Mouse (Mus musculus): ENCODE measurements at regions not wholly inside any gene's neighbourhood (a gene's known extent, or its start where the extent isn't known, plus 50 kb on each side); places are given as distances from the start of the nearest gene placed in this dataset.

DNA sequence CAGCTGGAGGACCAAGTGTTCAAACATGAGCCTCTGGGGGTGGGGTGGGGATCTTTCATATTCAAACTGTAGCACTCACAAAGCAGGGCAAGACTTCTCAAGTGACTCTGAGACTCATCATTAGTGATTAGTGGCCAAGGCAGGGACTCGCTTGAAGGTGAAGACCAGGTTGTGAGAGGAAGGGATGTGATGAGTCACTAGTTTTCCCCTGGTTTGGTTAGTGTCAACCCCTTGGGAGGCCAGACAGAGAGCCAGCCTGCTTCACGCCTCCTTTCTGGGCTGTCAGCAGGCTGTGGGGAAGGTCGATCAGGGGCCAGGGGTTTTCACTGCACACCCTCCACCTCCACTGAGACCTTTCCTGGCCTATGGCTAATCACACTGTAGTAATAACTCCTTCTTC lies 65.2 kb downstream of the Slc30a10 start:
- no peak for DNase-seq (ENCODE audit: low spot score in 2 of 2)

DNA sequence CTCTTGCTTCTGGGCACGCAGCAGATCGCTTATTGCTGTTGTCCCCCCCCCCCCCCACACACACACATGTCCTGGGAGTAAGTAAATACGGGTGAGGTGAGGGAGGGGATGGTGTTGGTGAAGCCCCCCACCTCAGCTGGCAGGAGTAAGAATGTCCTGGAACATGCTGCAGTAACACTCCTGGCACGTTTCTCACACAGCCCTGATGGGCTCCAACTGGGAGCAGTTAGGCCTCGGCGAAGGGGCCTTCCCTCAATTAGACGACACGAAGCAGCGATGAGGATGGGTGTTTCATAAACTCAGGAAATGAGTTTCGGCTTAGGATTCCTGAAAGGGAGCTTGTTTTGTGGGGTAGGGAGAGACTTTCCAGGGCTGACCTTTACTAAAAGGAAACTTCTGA lies 69.4 kb downstream of the Slc30a10 start:
- no peak for DNase-seq (ENCODE audit: low spot score in 2 of 2)

DNA sequence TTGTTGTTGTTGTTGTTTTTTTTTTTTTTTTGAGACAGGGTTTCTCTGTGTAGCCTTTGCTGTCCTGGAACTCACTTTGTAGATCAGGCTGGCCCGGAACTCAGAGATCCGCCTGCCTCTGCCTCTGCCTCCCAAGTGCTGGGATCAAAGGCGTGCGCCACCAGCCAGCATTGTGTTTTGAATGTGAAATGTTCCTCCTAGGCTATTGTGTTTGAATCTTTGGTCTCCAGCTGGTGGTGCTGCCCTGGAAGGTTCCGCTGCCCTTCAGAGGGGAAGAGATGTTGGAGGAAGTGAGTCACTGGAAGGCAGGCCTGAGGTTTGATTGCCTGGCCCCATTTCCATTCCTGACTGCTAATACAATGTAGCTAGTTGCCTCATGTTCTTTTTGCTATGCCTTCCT lies 78.8 kb downstream of the Slc30a10 start:
- DNase-seq (ENCODE audit: low spot score in 2 of 2) = no peak

DNA sequence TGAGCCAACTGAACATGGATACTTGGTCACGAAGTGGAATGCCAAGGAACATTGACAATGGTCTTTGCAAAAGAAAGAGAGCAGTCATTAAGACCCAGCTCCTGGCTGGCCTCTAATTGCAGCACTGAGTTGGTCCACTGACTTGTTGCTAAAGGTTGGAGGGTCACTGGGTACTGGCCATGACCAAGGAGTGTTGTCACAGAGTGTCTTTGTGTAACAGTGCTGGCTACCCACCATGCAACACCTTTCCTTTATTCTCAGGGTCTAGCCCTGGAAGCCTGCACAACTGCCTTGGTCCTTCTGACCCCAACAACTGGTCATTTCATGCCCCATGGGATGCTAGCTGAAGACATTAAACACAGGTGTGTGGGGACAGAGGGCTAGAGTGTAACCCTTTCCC lies 79.5 kb downstream of the Slc30a10 start:
- no peak for DNase-seq (ENCODE audit: low spot score in 2 of 2)

DNA sequence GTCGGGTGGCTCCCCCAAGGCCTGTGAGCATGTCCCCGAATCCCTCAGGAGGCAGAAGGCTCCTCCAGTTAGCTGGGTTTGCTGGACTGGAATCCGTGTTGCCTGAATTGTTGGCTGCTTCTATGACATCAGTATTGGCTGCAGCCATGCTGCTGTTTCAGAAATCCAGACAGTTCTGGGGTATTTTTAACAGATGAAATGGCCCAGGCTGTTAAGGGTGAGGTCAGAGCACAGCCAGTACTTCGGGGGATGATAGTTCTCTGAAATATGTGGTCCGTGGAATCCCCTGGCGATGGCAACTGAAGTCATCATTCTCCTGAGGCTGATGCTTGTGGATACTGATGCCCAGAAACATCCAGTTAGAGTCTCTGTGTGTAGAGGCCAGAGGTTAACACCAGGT lies 80.7 kb downstream of the Slc30a10 start:
- DNase-seq (ENCODE audit: low spot score in 2 of 2) = no peak

DNA sequence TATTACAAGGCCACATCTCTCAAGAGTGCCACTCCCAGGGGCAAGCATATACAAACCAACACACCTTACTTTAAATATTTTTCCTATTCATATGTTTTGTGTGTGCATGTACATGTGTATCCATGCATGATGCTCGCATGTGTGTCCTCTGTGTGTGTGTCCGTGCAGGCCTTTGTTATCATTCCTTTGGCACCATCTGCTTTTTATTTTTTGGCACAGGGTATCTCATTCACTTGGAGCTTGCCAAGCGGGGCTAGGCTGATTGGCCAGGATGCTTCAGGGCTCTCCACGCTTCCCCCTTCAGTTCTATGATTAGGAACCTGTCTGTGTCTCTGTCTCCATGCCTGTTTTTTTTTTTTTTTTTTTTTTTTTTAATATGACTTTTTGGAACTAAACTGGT lies 82.6 kb downstream of the Slc30a10 start:
- DNase-seq (ENCODE audit: low spot score in 2 of 2) = no peak

DNA sequence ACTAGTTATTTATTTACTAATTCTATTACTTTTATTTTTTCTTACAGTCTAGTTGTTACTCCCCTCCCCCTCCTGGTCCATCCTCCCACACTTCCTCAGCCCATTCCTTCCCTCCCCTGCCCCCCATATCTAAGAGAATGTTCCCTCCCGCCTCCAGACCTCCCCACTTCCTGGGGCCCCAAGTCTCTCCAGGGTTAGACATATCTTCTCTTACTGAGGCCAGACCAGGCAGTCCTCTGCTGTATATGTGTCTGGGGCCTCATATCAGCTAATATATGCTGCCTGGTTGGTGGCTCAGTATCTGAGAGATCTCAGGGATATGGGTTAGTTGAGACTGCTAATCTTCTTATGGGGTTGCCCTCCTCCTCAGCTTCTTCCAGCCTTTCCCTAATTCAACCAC lies 84.8 kb downstream of the Slc30a10 start:
- no peak for DNase-seq (ENCODE audit: low spot score in 2 of 2)

DNA sequence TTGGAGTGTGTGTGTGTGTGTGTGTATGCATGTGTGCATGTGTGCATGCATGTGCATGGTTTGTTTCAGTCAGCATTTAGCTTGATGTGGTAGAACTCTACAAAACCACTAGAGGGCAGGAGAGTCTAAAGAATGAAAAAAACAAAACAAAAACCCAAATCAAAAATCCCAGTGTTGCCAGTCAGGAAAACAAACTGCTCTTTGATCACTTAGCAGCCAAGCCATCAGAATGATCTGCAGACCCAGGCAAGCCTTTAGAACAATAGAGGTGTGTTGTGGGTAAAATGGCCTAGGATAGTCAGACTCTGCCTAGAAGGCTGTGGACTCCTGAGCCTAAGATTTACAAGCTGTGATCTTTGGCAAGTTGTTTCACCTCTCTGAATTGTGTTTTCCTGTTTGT lies 91.7 kb downstream of the Slc30a10 start:
- peak; percentile 6 to 14 for DNase-seq (ENCODE audit: low spot score in 2 of 2)

DNA sequence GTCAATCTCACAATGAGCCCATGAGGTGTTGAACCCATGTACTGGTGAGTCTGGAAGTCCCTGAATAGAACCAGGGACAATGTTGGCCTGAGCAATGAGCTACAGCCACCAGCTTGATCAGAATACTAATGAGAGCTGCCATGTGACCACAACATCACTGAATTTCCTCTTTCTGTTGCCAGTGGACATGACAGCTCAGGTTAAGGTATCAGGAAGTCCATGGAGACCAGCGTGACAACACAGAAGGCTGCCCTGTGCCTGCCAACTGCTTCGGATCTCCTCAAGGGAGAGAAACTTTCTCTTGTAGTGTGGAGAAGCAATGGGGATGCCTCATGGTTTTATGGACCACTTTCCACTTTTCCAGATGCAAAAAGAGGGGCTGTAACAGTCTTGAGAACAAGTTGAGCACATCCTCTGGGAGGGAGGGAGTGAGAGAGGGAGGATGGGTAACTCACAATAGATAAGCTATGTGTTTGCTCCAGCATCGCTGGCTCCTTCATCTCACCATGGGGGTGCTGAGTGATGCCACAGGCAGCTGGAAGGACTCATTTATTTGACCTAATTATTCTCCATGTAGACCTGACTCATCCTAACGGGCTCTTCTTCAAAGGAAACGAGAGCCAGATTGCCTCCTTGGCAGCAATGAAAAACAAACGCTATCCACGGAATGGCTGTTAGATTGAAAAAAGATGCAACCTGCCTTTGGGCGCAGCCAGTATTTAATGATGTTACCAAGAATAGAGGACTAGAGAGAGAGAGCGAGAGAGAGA lies 118.3 kb downstream of the Slc30a10 start:
- peak; percentile 5 to 7 for DNase-seq (ENCODE audit: low spot score in 2 of 2)

DNA sequence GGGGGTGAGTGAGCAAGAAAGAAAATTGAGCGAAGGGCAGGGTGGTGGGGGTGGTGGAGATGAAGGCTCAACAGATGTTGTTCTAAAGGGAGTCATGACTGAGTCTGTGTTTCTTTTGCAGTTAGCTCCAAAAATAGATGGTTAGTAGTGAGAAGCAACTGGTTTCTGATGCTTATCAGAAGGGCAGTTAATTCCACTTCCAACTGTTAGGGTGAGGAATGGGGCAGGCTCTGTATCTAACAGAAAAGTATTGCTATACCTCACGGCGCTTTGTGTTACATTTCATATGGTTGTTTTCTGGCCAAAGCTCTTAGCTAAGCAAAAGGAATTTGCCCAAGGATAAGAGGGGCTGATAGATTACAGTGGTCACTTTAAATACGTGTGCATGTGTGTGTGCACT lies 120.3 kb downstream of the Slc30a10 start:
- no peak for DNase-seq (ENCODE audit: low spot score in 2 of 2)

DNA sequence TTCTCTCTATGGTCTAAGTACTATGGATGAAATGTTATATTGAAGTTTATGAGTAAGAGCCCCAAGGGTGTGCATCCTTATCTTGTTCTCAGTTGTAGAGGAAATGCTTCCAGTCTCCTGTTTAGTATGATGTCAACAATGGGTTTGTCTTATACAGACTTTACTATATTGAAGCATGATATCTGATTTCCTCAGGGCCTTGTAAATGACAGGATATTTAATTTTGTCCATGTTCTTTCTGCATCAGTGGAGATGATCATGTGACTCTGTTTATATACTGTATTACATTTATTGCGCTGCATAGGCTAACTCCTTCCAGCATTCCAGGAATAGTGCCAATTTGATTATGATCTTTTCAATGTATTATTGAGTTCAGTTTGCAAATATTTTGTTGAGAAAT lies 125.2 kb downstream of the Slc30a10 start:
- DNase-seq (ENCODE audit: low spot score in 2 of 2) = no peak

DNA sequence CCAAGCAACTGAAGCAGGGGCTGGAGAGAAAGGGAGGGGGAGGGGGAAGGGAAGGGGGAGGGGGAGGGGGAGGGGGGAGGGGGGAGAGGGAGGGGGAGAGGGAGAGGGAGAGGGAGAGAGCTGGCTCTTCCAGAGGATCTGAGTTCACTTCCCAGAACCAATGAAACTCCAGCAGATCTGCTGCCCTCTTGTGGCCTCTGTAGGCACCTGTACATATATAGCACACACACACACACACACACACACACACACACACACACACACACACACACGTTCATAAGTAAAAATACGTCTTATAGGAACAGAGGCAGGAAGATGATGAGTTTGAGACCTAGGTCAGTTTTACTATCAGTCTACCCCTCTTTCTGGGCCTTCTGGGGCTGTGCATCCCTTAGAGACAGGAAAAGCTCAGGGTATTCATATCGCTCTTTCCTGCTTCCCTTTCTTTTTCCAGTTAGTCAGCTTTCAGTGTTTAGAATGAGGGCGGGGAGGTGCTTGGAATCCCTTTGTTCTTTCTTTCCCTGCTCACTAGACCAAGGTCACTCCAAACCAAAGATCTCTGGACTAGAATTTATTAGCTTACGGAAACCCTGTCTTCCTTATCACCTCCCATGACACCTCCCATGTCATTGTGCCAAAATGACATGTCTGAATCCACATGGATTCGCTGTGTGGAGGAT lies 130.7 kb downstream of the Slc30a10 start:
- no peak for DNase-seq (ENCODE audit: low spot score in 2 of 2)

DNA sequence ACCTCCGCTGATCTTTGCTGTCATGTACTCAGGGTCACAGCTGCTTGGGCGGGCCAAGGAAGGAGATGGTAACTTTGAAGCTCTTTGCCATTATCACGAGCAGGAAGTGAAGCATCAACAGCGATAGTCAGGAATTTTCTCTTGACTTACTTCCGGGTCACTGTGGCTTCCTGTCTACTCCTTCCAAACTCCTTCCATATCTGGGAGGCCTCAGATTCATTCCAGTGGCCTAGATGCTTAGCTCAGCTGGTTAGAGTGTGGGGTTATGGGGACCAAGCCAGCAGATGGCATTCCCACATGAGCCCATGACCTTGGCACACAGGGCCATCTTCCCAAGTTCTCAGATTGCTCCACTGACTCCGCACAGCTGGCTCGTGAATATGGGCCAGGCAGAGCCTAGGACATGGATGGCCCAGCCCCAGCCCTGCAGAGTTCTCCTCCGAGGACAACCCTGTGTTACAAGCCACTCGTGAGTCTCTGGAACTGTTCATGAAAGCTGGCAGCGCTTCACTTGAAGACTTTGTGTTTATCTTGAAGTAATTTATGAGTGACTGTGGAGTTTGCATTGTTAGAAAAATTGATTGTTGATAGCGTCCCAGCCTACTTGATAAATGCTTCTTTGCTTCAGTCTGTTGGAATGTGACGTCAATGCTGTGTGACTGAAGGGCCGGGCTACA lies 133.2 kb downstream of the Slc30a10 start:
- no peak for DNase-seq (ENCODE audit: low spot score in 2 of 2)

DNA sequence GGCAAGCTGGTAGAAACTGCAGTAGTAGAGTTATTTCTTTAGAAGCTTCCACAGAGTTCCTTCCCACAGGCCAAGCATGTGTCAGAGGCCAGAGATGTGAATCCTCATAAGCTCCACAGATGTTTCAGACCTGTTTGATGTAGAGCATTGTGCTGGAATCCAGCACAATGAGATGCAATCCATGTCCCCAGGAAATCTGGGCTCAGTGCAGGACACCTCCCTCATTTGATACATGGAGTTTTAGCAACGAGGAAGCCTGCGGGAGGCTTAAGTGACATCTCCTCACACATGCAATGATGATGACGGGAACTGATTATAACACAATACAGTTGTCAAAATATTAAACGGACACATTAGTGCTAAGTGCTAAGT lies 133.7 kb downstream of the Slc30a10 start:
- DNase-seq (ENCODE audit: low spot score in 2 of 2) = no peak

DNA sequence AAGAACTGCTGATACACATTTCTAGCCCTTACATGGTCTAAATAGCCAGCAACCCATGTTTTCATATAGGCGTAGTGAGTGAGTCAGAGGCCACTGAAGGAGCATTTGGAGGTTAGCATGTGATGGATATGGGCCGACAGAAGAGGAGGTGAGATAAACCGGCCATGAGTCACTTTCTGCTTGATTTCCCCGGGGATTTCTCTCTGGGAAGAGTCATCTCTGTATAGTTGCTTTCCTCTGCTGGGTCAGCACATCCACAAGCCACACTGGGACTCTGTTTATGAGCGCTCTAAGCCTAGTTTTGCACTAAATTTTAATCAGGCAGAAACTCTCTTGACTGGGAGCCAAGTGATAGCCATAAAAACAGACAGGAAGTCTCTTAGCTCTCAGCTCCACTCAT lies 142.2 kb downstream of the Slc30a10 start:
- no peak for DNase-seq (ENCODE audit: low spot score in 2 of 2)

DNA sequence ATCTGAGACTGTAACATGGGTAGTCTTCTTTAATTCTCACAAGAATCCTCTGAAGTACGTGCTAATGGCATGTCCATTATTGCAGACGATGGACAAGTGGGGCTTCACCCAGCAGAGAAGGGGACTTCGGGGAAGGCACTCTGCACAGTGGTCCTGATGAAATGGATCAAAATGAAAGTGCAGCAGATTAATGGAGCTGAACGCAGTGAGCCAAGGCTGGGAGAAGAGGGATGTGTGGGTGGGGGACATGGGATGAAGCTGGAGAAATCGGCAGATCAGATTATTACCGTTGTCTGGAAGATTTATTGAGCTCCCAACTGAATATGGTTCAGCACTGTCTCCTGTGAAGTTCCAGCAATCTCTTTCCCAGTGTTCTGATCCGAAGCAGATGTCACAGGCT lies 143.9 kb downstream of the Slc30a10 start:
- no peak for DNase-seq (ENCODE audit: low spot score in 2 of 2)

DNA sequence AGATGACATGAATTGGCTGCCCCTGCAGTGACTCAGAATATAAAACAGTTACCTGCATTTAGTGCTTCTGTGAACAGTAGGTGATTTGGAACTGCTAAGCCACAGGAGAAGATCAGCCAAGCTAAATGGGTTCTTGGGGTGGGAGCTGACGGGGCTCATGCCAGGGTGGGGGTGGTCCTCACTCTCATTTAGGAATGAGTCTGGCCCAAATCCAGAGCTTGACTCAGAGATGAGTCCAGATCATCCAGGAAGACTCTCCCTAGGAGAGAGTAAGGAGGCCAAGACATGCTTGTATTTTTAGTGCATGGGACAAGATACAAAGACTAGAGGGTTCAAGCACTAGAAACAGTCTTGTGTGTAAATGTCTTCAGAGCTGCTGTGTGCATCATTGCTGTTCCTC lies 146.5 kb downstream of the Slc30a10 start:
- no peak for DNase-seq (ENCODE audit: low spot score in 2 of 2)

DNA sequence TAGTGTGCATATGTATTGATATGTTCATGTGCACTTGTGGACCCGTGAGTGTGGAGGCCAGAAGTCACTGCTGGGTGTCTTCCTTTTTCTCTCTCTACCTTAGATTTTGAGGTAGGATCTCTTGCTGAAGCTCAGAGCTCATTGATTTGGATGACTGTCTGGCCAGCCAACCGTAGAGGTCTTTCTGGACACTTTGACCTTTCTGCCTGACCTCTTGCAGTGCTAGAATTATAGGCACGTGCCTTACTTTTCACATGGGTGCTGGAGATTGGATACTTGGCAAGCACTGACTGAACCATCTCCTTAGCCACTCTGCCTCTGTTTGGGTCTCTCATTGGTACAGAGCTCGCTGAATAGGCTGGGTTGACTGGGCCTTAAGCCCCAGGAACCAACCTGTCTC lies 151.3 kb downstream of the Slc30a10 start:
- DNase-seq (ENCODE audit: low spot score in 2 of 2) = no peak

DNA sequence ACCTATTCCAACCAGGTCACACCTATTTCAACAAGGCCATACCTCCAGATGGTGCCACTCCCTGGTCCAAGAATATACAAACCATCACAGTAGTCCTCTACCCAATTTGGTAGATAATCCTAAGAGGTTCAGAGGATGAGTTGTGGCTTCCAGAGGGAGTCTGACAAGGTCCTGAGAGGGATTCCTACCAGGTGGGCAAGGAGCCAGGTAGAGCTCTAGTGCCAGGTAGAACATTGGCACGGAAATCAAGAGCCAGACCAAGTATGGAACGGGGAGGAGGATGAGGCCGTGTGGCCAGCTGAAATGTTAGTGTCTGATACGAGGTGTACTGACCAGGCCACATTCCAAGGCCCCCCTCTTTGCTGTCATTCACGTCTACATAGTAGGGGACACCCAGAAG lies 153.0 kb downstream of the Slc30a10 start:
- no peak for DNase-seq (ENCODE audit: low spot score in 2 of 2)

DNA sequence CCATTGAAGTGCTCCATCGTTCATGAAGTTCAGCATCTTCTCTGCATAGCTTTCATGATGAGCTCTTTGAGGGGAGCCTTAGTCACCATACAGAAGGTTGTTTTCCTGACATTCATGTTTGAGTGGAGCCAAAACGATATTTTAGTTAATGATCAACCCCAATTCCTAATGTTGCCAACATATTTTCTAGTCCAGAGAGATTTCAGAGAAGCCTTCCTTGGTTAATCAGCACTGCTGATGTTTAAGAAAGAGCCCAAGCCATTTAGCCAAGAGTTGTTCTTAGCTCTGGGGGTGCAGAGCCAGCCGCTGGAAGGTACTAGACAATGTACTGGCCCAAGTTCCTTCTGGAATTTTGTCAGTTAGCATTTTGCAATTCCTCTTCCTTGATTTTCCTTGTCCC lies 153.8 kb downstream of the Slc30a10 start:
- DNase-seq (ENCODE audit: low spot score in 2 of 2) = no peak

DNA sequence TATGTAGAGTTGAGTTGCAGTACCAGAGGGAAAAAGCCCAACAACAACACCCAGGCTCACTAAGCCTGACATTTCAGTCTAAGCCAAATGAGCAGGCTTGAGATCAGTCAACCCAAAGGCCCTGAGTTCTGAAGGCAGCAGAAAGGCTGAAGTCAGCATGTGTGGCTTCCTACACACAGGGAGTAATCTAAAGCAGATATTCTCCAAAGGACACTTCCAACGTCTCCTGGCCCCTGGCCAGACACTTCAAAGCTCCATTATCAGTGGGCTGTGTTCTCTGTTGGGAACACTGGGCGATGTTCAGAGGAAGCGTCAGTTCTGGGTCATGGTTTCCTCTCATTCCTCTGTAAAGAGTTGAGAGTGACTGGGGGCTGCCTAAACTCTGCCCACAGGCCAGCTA lies 155.9 kb downstream of the Slc30a10 start:
- peak; percentile 13 to 15 for DNase-seq (ENCODE audit: low spot score in 2 of 2)

DNA sequence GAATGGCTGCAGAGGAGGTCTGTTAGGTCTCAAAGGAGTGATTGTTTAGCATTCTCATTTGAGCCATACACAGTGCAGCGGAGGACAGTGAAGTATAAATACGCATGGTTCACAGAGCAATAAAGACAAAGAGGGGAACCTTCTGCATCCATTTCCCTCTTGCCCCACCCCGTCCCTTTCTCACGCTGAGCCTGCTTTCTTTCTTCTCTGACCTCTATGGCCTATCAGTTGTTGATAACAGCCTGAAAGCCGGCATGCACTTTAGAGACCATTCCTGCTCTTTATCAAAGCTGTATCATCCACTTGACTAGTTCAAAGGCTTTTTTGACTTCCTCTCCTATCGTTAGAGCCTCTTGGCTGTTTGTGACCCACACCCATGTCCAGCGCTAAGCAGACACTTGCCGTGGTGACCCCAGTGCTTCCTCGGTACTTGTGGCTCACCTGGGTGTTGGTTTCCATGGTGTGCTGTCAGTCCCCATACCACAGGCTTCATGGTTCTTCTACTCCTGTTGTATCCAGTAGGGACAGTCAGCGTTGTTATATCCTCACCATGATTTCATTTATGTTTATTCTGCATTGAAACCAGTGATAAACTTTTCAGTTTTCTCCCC lies 161.3 kb downstream of the Slc30a10 start:
- no peak for DNase-seq (ENCODE audit: low spot score in 2 of 2)

DNA sequence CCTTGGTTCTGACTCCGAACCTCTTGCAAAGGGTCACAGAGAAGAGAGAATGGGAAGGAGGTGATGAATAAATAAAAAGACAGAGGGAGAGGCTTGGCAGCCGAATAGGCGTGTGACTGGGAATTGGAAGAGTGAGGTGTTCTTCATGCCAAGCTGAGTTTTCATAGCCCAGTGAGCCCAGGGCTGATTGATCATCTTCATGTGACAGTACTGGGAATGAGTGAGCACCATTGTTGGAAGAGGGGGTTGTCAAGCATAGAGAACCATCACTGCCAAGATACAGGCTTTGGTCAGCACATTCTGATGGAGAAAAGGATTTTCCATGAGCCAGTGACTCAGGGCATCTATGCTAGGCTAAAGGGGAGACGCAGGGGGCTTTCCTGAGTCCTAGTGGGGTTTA lies 163.0 kb downstream of the Slc30a10 start:
- no peak for DNase-seq (ENCODE audit: low spot score in 2 of 2)
